Mouse (Mus musculus): ENCODE data around the gene Megf11.

- TF ChIP-seq POLR2A (IDR thresholded peaks at IDR 0.05; ENCODE audit: extremely low read depth, insufficient read depth, low read length) (no peak), CTCF (IDR thresholded peaks at IDR 0.05; ENCODE audit: extremely low read depth, insufficient read depth, low read length) (no peak)
Observed at GRCm38 (mm10) chr9:64600731-64601130, 215.3 kb downstream of the Megf11 start.
